Mouse (Mus musculus): ENCODE results near the gene Rab33b. TPM values are rescaled to one million over a fixed set of nuclear protein-coding genes. Genes with fewer than 3 reads are reported as not detected.

Rab33b gene
- polyA plus RNA-seq, 1 experiment from 2014 or later: 12.8 TPM

GRCm38 (mm10) chr3:51490088-51490753 lies 6.5 kb downstream of the Rab33b start:
- no peaks in the 10 kb centered on the region for H3K9me3 ChIP-seq (replicated peaks)
- H3K4me1 ChIP-seq: peaks cover 5% of the 10 kb centered on the region
- peaks cover 32% of the 10 kb centered on the region for H3K36me3 ChIP-seq
- no peaks in the 10 kb centered on the region for H3K27me3 ChIP-seq (ENCODE audit: low read depth, poor library complexity, severe bottlenecking)
- no peak overlapping the region for H3K27ac ChIP-seq (replicated peaks)
- no peak overlapping the region for H3K4me3 ChIP-seq
- no peak for DNase-seq (ENCODE audit: low spot score)
- 92% methylated on average over 7 of the region's 7 CpGs for WGBS

DNA sequence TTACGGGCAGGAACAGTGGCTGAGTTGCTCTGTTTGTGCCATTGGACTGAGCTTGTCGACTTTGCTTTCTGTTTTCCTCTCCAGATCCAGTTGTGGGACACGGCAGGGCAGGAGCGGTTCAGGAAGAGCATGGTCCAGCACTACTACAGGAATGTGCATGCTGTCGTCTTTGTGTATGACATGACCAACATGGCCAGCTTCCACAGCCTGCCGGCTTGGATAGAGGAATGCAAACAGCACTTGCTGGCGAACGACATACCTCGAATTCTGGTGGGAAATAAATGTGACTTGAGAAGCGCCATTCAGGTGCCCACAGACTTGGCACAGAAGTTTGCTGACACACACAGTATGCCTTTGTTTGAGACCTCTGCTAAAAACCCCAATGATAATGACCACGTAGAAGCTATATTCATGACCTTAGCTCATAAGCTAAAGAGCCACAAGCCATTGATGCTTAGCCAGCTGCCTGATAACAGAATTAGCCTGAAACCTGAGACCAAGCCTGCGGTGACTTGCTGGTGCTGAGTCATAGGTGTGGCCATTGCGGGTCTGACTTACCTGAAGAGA lies 9.6 kb downstream of the Rab33b start:
- DNase-seq (ENCODE audit: low spot score): no peak
- Histone ChIP-seq H3K4me1 (no peaks in the 10 kb centered on the region), H3K27ac (replicated peaks) (no peak overlapping the region), H3K36me3 (peaks cover 29% of the 10 kb centered on the region), H3K9me3 (replicated peaks) (no peaks in the 10 kb centered on the region), H3K27me3 (ENCODE audit: low read depth, poor library complexity, severe bottlenecking) (no peaks in the 10 kb centered on the region), H3K4me3 (no peak overlapping the region)
- 93% methylated on average over 13 of the region's 13 CpGs for whole genome bisulfite sequencing

- WGBS: 92% methylated on average over 2 of the region's 2 CpGs
Observed at GRCm38 (mm10) chr3:51494466-51494865, 10.7 kb downstream of the Rab33b start.

DNA sequence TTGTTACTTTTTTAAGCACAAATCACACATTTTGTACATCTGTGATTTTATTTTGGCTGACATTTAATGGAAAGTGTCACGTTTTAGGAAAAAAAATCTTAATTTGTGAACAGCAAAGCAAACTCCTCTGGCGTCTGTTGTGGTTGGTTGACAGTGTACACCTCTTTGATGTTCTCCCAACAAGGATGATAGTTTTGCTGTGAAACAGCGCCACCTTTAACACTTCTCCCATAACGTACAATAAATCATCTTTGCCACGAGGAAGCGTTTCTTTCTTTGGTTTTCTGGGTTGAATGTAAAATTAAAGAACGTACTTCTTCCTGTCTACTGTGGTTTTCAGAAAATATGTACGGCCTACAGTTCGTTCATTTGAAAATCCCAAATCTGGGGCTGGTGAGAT lies 11.9 kb downstream of the Rab33b start:
- Histone ChIP-seq H3K27ac (replicated peaks) (no peak overlapping the region), H3K9me3 (replicated peaks) (no peaks in the 10 kb centered on the region), H3K36me3 (peaks cover 26% of the 10 kb centered on the region), H3K4me3 (no peak overlapping the region), H3K27me3 (ENCODE audit: low read depth, poor library complexity, severe bottlenecking) (no peaks in the 10 kb centered on the region), H3K4me1 (no peaks in the 10 kb centered on the region)
- DNase-seq (ENCODE audit: low spot score): no peak
- WGBS: 93% methylated on average over 9 of the region's 9 CpGs

More at GRCm38 (mm10) chr3:51494466-51494865, 10.7 kb downstream of the Rab33b start:
- Histone ChIP-seq H3K4me3 (no peak overlapping the region), H3K27me3 (ENCODE audit: low read depth, poor library complexity, severe bottlenecking) (no peaks in the 10 kb centered on the region), H3K27ac (replicated peaks) (no peak overlapping the region), H3K4me1 (no peaks in the 10 kb centered on the region), H3K9me3 (replicated peaks) (no peaks in the 10 kb centered on the region), H3K36me3 (peaks cover 26% of the 10 kb centered on the region)
- no peak for DNase-seq (ENCODE audit: low spot score)

GRCm38 (mm10) chr3:51497978-51498377 lies 14.3 kb downstream of the Rab33b start:
- Histone ChIP-seq H3K4me1 (no peaks in the 10 kb centered on the region), H3K27me3 (ENCODE audit: low read depth, poor library complexity, severe bottlenecking) (no peaks in the 10 kb centered on the region), H3K27ac (replicated peaks) (no peak overlapping the region), H3K4me3 (no peak overlapping the region), H3K9me3 (replicated peaks) (no peaks in the 10 kb centered on the region), H3K36me3 (peaks cover 26% of the 10 kb centered on the region)
- DNase-seq (ENCODE audit: low spot score): no peak
- whole genome bisulfite sequencing: 100% methylated on average over 1 of the region's 1 CpGs

DNA sequence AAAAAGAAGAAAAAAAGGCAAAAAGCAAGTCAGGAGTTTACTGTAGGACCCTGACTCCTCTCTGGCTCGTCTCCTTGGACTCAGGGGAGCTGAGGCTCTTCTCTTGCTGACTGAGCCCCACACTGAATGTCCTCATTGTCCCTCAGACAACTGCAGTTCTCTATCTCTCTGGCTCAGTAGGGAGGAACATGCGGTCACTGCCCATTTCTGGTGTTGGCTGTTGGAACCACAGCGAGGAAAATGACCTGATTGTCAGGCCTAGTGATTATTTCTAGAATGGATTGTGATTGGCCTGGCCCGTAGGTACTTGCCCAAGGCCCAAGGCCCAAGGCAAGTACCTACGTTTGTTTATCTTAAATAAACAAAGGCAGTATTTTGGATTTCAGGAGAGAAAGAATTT lies 14.9 kb downstream of the Rab33b start:
- peaks cover 19% of the 10 kb centered on the region for H3K36me3 ChIP-seq
- H3K4me1 ChIP-seq: no peaks in the 10 kb centered on the region
- H3K27me3 ChIP-seq (ENCODE audit: low read depth, poor library complexity, severe bottlenecking): no peaks in the 10 kb centered on the region
- no peak for DNase-seq (ENCODE audit: low spot score)
- H3K4me3 ChIP-seq: no peak overlapping the region
- H3K27ac ChIP-seq (replicated peaks): no peak overlapping the region
- H3K9me3 ChIP-seq (replicated peaks): no peaks in the 10 kb centered on the region
- WGBS: 83% methylated on average over 5 of the region's 5 CpGs

DNA sequence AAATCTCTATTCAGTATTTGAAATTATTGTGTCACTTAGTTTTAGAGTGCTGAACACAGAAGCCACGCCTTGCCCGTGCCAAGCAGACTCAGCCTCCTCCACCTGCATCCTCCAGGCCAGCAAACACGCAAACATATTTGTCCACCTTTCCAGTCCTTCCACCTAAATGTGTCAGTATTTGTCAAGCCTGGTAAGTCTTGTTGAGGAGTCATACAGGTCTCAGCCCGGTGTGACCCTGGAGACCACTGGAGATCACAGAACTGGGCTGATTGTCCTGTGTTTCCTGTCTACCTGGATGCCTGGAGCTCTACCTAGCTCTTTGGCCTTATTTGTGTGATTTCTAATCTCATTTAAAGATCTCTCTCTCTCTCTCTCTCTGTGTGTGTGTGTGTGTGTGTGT lies 16.2 kb downstream of the Rab33b start:
- WGBS: 90% methylated on average over 4 of the region's 4 CpGs
- DNase-seq (ENCODE audit: low spot score): no peak
- Histone ChIP-seq H3K9me3 (replicated peaks) (no peaks in the 10 kb centered on the region), H3K27me3 (ENCODE audit: low read depth, poor library complexity, severe bottlenecking) (no peaks in the 10 kb centered on the region), H3K4me1 (no peaks in the 10 kb centered on the region), H3K4me3 (no peak overlapping the region), H3K36me3 (0 out of 2 replicates have a peak, but pooled peaks cover 14% of the 10 kb centered on the region), H3K27ac (replicated peaks) (no peak overlapping the region)

- DNase-seq (ENCODE audit: low spot score): no peak
- H3K27me3 ChIP-seq (ENCODE audit: low read depth, poor library complexity, severe bottlenecking): no peaks in the 10 kb centered on the region
- H3K4me3 ChIP-seq: no peak overlapping the region
- H3K9me3 ChIP-seq (replicated peaks): no peaks in the 10 kb centered on the region
- H3K27ac ChIP-seq (replicated peaks): peak overlapping the region; percentile 1; the same call in 1 of the 2 replicates
- no peaks in the 10 kb centered on the region for H3K36me3 ChIP-seq
- WGBS: 87% methylated on average over 11 of the region's 11 CpGs
- H3K4me1 ChIP-seq: no peaks in the 10 kb centered on the region
Observed at GRCm38 (mm10) chr3:51504385-51504952, 20.7 kb downstream of the Rab33b start.

- H3K4me1 ChIP-seq: no peaks in the 10 kb centered on the region
- H3K4me3 ChIP-seq: no peak overlapping the region
- peak; percentile 38 for DNase-seq (ENCODE audit: low spot score)
- H3K27me3 ChIP-seq (ENCODE audit: low read depth, poor library complexity, severe bottlenecking): no peaks in the 10 kb centered on the region
- 73% methylated on average over 19 of the region's 19 CpGs for WGBS
- no peaks in the 10 kb centered on the region for H3K9me3 ChIP-seq (replicated peaks)
- no peaks in the 10 kb centered on the region for H3K36me3 ChIP-seq
- H3K27ac ChIP-seq (replicated peaks): peak overlapping the region; percentile 61
Observed at GRCm38 (mm10) chr3:51505465-51505864, 21.7 kb downstream of the Rab33b start.

DNA sequence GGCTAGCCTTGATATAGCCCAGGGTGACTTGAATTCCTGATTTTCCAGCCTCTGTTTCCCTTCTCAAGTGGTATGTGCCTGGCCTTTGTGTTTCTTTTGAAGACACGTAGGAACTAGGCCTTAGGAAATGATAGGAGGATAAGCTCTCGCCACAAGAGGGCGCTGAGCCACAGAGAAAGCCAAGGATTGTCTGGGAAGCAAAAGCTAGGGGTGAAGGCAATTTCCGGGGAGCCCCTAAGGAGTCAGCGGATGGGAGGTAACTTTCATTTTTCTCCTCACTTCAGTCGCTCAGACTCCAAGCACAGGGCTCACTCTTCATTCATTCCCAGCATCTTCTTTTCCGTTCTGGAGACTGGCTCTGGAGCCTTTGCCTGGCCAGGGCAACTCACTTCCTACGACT lies 27.2 kb downstream of the Rab33b start:
- H3K36me3 ChIP-seq: peaks cover 3% of the 10 kb centered on the region; the same call in 1 of the 2 replicates
- H3K4me1 ChIP-seq: no peaks in the 10 kb centered on the region
- 30% methylated on average over 8 of the region's 8 CpGs for WGBS
- no peak overlapping the region for H3K27ac ChIP-seq (replicated peaks)
- H3K4me3 ChIP-seq: no peak overlapping the region
- DNase-seq (ENCODE audit: low spot score): peak; percentile 75
- no peaks in the 10 kb centered on the region for H3K27me3 ChIP-seq (ENCODE audit: low read depth, poor library complexity, severe bottlenecking)
- 0 out of 2 replicates have a peak, but pooled peaks cover 7% of the 10 kb centered on the region for H3K9me3 ChIP-seq (replicated peaks)

- H3K27ac ChIP-seq (replicated peaks): no peak overlapping the region
- H3K9me3 ChIP-seq (replicated peaks): 0 out of 2 replicates have a peak, but pooled peaks cover 7% of the 10 kb centered on the region
- H3K27me3 ChIP-seq (ENCODE audit: low read depth, poor library complexity, severe bottlenecking): no peaks in the 10 kb centered on the region
- no peak for DNase-seq (ENCODE audit: low spot score)
- H3K36me3 ChIP-seq: peaks cover 7% of the 10 kb centered on the region; the same call in 1 of the 2 replicates
- WGBS: 95% methylated on average over 5 of the region's 5 CpGs
- no peaks in the 10 kb centered on the region for H3K4me1 ChIP-seq
- no peak overlapping the region for H3K4me3 ChIP-seq
Observed at GRCm38 (mm10) chr3:51511983-51512382, 28.3 kb downstream of the Rab33b start.

GRCm38 (mm10) chr3:51517467-51517866 lies 33.7 kb downstream of the Rab33b start:
- no peak for DNase-seq (ENCODE audit: low spot score)
- 81% methylated on average over 4 of the region's 4 CpGs for WGBS
- peaks cover 12% of the 10 kb centered on the region for H3K4me1 ChIP-seq
- H3K4me3 ChIP-seq: no peak overlapping the region
- no peak overlapping the region for H3K27ac ChIP-seq (replicated peaks)
- no peaks in the 10 kb centered on the region for H3K27me3 ChIP-seq (ENCODE audit: low read depth, poor library complexity, severe bottlenecking)
- H3K36me3 ChIP-seq: peaks cover 45% of the 10 kb centered on the region
- no peaks in the 10 kb centered on the region for H3K9me3 ChIP-seq (replicated peaks)

All from midbrain, embryonic 10.5 days (tissue).